Mouse (Mus musculus): ENCODE measurements around the gene Sctr.

Gene Sctr

DNA sequence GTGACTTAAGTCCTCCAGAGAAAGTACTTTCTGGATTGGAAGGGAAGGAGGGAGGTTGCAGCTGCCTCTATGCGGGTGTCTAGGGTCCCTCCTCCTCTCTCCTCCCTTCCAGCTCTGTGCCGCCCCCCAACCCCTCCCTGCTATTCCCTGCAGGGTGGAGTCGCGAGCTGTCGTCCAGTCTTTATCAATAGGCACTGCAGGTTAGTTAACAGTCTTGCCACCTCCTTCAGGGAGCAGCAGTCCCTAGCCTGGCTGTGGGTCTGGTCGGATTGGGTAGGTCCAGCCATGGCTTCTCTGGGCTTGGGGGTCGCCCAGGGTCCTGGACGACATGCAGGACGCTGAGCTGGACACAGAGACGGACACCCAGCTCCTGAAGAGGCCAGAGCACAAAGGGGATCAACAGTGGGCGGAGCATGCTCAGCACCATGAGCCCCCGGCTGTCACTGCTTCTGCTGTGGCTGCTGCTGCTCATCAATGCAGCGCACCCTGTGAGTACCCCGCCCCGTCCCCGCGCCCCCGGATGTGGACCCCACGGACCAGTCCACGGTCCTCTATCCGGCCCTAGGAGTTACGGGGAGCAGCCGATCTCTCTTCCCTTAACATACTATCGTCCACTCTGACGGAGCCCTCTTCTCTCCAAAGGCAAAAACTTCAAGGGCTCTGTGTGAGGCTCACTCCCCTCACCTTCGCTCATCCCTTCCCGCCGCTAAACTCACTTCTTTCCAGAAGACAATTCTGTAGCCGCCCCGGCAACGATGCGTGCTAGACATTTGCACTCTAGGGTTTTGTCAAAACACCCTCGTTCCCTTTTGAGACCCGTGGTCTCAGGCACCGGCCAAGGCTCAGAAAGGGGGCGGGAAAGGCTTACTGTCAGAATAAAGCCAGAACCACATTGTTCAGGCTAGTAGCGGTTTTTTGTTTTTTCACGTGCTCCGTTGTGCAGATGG, at the start of gene Sctr:
Gene Sctr (plus strand): TSS at position 51 of the 947 bp plus-strand sequence.
- no peak for DNase-seq

- DNase-seq: peak; percentile 32
Observed at GRCm38 (mm10) chr1:119957716-119958222, 48.9 kb upstream of the Sctr start.

- no peak for DNase-seq
Observed at GRCm38 (mm10) chr1:119959464-119959863, 47.2 kb upstream of the Sctr start.

DNA sequence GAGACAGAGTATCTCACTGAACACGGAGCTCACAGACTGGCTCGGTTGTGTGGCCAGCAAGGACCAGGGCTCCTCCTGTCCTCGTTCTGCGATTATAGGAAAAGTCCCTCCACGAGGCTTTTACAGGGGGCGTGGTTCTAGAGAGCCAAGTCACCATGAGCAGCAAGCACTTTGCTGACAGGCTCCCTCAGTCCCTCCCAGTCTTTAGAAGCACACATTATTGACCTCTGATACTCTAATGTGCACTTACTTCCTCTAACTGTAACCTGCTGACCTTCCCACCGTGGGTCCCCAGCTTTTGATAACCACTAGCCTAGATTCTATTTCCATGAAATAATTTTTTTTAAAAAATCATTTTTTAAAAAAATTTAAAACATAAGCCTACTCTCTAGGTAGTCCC, 46.8 kb upstream of the Sctr start:
- DNase-seq: no peak

- DNase-seq: no peak
Observed at GRCm38 (mm10) chr1:119965804-119966514, 40.7 kb upstream of the Sctr start.

DNA sequence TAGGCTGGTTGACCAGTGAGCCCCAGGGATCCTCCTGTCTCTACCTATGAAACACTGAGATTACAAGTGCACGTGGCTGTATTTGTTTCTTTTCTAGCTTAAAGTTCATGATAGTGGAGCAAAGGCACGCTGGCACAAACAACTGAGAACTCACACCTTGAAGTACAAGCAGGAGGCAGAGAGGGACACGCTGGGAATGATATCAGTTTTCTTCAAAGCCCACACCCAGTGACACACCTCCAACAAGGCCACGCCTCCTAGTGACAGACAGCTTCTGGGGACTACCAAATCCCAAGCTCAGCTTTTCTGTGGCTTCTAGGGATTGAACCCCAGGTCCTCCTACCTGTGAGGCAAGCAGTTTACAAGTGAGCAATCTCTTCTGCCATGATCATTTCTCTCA, 33.6 kb upstream of the Sctr start:
- no peak for DNase-seq

- DNase-seq: no peak
Observed at GRCm38 (mm10) chr1:119975141-119975540, 31.6 kb upstream of the Sctr start.

- no peak for DNase-seq
Observed at GRCm38 (mm10) chr1:119986555-119986954, 20.1 kb upstream of the Sctr start.

DNA sequence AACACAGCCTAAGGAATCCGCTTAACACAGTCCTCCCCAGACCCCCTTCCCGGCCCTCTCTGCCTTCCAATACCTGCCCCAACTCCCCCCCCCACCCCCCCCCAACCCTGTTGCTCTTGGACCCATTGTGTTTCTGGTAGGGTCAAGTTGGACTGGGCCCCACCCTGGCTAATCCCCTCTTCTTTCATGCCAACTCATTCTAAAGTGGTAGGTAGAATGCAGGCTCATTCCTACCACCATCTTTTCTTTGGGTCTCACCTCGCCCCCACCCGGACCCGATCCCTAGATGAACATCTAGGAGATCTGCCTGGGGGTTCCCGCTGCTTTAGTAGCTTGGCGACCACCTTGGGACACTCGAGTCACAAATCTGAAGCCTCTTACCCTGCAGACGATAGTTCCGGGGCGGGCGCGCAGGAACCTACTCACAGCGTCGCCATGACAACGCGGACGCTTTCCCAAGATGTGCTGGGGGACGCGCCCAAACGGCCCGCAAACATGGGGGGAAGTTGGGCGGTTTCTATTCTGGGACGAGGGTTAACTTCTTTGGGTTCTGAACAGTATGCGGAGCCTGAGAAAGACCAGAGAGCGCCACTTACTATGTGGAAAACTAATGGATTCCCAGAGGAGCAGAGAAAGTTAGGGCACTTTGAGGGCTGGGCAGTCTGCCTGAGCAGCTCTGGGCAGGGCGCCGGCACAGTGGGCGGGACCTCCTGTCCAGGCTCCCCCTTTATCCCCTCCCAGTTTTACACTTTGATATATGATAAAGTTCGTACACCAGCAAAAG, 9.7 kb upstream of the Sctr start, which contains the start of gene Cfap221:
Gene Cfap221 (minus strand): TSS at position 437 of the 784 bp plus-strand sequence.
- DNase-seq: no peak

GRCm38 (mm10) chr1:119997644-119998043, 9.1 kb upstream of the Sctr start:
- DNase-seq: no peak

DNA sequence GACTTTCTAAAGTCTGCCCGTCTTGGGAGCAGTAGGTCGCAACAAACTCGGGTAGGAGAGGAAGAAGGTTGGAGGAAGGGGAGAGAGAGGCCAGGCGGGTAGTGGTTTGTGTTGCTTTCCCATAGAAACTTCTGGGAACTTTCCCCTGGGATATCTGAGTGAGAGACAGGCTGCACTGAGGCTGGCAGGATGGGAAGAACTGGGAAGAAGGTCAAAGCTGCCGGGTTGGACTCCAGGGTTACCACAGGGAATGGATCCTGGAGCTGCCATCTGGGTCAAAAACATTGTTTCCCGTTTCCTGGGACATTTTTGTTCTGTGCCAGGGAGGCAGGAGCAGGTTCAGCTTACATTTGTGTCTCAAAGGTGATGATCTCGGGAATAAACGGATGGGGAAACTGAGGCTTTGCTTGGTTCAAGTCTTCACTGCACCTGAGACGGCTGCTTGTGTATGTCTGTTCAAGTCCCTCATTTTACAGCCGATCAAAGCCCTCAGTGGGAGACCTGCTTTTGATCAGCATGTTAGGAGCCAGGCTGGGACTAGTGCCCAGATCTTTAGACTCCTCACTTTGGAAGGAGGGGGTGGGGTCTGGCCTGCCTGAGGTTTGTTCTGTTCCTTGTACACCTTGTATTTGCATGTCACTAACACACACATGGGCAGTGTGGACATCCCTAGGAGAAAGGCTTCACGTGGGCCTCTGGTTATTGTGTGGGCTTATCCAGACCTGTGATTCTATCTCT, 1.3 kb downstream of the Sctr start:
- no peak for DNase-seq

GRCm38 (mm10) chr1:120012638-120013037, 5.9 kb downstream of the Sctr start:
- no peak for DNase-seq

GRCm38 (mm10) chr1:120013111-120013510, 6.4 kb downstream of the Sctr start:
- DNase-seq: peak; percentile 58

DNA sequence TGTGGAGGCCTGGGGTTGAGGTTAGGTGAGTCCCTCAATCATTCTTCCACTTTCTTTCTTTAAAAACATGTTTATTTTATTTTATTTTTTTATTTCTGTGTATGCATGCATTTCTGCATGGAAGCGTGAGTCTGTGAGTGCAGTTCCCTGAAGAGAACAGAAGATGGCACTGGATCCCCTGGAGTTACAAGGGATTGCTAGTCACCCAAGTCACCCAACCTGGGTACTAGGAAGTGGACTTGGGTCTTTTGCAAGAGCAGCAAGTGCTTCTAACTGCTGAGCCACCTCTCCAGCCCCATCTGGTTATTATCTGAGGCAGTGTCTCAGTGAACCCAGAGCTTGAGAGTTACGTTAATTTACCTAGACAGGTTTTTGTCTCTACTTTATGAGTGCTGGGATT, 9.5 kb downstream of the Sctr start:
- DNase-seq: no peak

DNA sequence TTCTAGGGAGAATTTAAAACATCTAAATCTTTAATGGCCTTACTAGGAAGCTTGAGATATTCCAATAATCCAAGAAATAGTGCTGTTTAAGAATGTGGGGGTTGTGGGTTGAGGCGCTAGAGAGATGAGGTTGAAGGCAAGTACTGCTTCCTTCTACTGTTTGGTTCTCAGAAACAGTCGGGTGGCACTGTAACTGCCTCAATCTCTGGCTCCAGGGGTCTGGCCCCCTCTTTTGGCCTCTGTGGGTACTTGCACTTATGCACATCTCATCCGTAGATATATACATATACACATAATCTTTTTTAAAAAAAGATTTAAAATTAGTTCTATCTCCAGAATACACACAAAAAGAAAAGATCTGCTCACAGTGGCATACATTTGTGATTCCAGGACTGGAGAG, 12.2 kb downstream of the Sctr start:
- DNase-seq: no peak

GRCm38 (mm10) chr1:120019428-120019827, 12.7 kb downstream of the Sctr start:
- no peak for DNase-seq

DNA sequence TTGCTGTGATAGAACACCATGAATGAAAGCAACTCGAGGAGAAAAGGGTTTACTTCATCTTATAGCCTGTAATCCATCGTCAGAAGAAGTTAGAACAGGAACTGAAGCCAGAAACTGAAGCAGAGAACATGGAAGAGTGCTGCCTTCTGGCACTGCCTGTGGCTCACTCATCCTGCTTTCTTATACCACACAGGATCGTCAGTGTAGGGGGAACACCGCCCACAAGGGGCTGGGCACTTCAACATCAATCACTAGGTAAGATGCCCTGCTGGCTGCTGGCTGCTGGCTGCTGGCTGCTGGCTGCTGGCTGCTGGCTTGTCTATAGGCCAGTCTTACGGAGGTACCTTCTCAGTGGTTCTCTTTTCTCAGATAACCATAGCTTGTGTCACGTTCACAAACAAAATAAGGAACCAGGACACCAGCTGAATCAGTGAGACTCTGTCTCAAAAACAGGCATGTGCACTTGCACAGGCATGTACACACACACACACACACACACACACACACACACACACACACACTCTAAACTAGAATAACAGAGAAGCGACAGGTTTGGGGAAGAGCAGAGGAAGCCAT, 13.7 kb downstream of the Sctr start:
- no peak for DNase-seq

DNA sequence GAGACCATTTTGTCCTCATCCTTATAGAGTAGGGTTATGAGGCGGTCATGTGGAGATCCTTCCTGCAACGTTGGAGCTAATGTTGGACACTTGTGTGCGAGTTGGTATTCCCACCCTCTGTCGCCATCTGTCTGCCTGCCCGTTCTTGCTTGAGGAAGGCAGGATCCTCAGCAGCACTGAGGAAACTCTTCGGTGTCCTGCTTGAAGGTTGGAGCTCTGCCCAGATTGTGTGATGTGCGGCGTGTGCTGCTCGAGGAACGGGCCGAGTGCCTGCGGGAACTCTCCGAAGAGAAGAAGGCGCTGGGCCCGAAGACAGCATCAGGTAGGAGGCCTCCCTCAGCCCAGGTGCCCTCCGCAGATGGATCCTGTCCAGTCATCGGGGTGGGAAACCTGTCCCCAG, 15.3 kb downstream of the Sctr start:
- no peak for DNase-seq

DNA sequence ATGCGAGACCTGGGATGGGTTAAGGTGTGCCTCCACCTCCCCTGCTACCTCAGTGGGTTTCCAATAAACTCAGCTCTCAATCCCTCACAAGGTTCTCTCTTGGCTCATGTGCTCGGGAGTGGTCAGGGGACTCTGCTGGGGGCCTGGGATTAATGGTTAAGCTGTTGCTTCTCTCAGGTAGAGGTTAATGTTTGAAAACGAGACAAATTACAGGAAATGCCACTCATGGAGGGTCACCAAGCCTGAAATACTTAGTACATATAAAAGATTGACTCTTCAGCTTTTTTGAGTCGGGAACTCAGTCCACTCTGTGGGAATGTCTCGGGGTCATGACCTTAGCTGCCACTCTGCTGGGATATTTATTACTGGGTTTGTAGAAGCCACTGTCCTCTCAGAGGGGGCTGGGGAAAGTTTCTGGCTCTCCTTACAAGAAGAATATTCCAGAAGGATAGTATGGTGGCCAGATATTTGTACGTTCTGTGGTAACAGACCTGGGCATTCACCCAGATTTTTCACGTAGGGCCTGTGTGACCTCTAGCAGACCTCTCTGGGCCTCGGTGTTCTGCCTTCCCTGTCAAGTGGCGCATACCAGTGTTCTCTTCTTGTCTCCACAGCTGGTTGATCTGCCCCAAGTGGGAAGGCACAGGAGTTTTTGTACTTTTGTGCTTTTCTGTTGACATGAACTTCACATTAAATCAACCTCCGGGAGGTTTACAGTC, 17.8 kb downstream of the Sctr start:
- DNase-seq: no peak

GRCm38 (mm10) chr1:120025050-120025439, 18.4 kb downstream of the Sctr start:
- DNase-seq: no peak

GRCm38 (mm10) chr1:120027693-120028092, 21.0 kb downstream of the Sctr start:
- DNase-seq: peak; percentile 22

Data from cerebellum, adult 8-10 months (tissue).